Comparison of ENCODE assay signal across 8 mouse cellular contexts in the genomic region with DNA sequence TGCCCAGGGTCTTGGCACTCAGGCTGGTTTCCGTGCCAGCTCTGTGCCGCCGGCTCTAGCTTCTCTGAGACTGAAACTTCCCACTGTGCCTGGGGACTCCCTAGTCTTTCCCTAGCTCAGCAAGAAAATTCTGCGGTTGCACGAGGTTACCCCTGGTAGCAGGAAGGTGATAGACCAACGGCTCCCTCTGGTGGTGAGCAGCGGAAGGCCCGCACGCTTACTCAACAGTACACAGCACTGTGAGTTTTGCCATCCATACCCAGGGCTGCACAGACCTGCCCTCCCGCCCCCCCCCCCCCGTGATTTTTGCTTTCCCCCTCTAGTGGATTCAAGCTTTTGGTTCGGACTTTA. TPM values are rescaled to one million over a fixed set of nuclear protein-coding genes. Genes with fewer than 3 reads are reported as not detected.
DNase-seq lines count a peak whose midpoint lies in the region; ATAC-seq and TF ChIP-seq lines count a peak whose summit lies in the region.

No protein-coding gene starts in this region.

- H3K27ac ChIP-seq in heart, embryonic 14.5 days (replicated peaks in 1 of 2; ENCODE audit: control insufficient read depth in 1 of 2, insufficient read depth in 1 of 2, low read depth in 2 of 2, low read length in 2 of 2): 0 out of 4 replicates have a peak overlapping the region, but pooled peaks of 1 of the 2 experiments have one; percentile 28
- no peak overlapping the region for H3K27ac ChIP-seq in liver, embryonic 13.5 days
- H3K27ac ChIP-seq in stomach, embryonic 14.5 days (ENCODE audit: low read length): no peak overlapping the region

- H3K27me3 ChIP-seq in C2C12 (ENCODE audit: control insufficient read depth, insufficient read depth, insufficient read length): no peaks in the 10 kb centered on the region
- no peaks in the 10 kb centered on the region for H3K27me3 ChIP-seq in heart, embryonic 14.5 days (ENCODE audit: control insufficient read depth, insufficient read depth, low read length)
- no peaks in the 10 kb centered on the region for H3K27me3 ChIP-seq in liver, embryonic 13.5 days
- no peaks in the 10 kb centered on the region for H3K27me3 ChIP-seq in stomach, embryonic 14.5 days (ENCODE audit: control insufficient read depth, insufficient read depth, low read length)

- 2% methylated on average over 12 of the region's 12 CpGs for WGBS in heart, embryonic 14.5 days
- 0% methylated on average over 12 of the region's 12 CpGs for WGBS in liver, embryonic 13.5 days (ENCODE audit: insufficient replicate concordance)
- 1% methylated on average over 12 of the region's 12 CpGs for WGBS in stomach, embryonic 14.5 days

- peak; percentile 95 for DNase-seq in brain, adult 2 months (ENCODE audit: low read depth, low spot score)
- DNase-seq in kidney, postnatal 10 days: peak; percentile 98
- peak; percentile 78 for DNase-seq in liver, embryonic 13.5 days
- peak; percentile 82 to 88 for DNase-seq in natural killer cell, adult 2 months (ENCODE audit: low spot score in 2 of 2)

- peak overlapping the region; percentile 45; the same call in 1 of the 2 replicates for H3K9ac ChIP-seq in heart, embryonic 14.5 days (ENCODE audit: low read length)
- H3K9ac ChIP-seq in liver, embryonic 13.5 days: 0 out of 2 replicates have a peak overlapping the region, but pooled peaks have one; percentile 0
- no peak overlapping the region for H3K9ac ChIP-seq in stomach, embryonic 14.5 days (replicated peaks; ENCODE audit: low read depth, low read length)

- peak; percentile 88 for TF ChIP-seq CTCF in C2C12 (IDR thresholded peaks at IDR 0.05; ENCODE audit: control insufficient read depth, insufficient read depth, insufficient read length)

- H3K4me1 ChIP-seq in heart, embryonic 14.5 days (ENCODE audit: control insufficient read depth in 2 of 2, insufficient read depth in 2 of 2, low read length in 2 of 2): peaks cover 44 to 59% of the 10 kb centered on the region in 2 experiments
- peaks cover 81% of the 10 kb centered on the region for H3K4me1 ChIP-seq in liver, embryonic 13.5 days (replicated peaks)
- H3K4me1 ChIP-seq in stomach, embryonic 14.5 days (ENCODE audit: control insufficient read depth, insufficient read depth, low read length): peaks cover 48% of the 10 kb centered on the region

- peak; percentile 71 for ATAC-seq in erythroid progenitor cell, adult 5-6 weeks (replicated peaks; ENCODE audit: low FRiP score, poor library complexity, severe bottlenecking)
- ATAC-seq in heart, embryonic 14.5 days (ENCODE audit: insufficient number of reproducible peaks, insufficient read depth, low FRiP score, low read depth): peak; percentile 68
- ATAC-seq in liver, embryonic 13.5 days (ENCODE audit: low read depth): peak; percentile 53
- ATAC-seq in stomach, embryonic 14.5 days (ENCODE audit: insufficient number of reproducible peaks, insufficient read depth, low FRiP score, low read depth): peak; percentile 80

- H3K79me3 ChIP-seq in C2C12 (ENCODE audit: low read depth): peaks cover 21% of the 10 kb centered on the region

- H3K36me3 ChIP-seq in C2C12 (ENCODE audit: control insufficient read depth, insufficient read depth): no peaks in the 10 kb centered on the region
- no peaks in the 10 kb centered on the region for H3K36me3 ChIP-seq in heart, embryonic 14.5 days (ENCODE audit: control insufficient read depth, insufficient read depth, low read length)
- no peaks in the 10 kb centered on the region for H3K36me3 ChIP-seq in liver, embryonic 13.5 days
- H3K36me3 ChIP-seq in stomach, embryonic 14.5 days (ENCODE audit: control insufficient read depth, insufficient read depth, low read length): no peaks in the 10 kb centered on the region

- peak overlapping the region; percentile 6 for H3K4me3 ChIP-seq in C2C12 (ENCODE audit: insufficient read depth, poor library complexity, severe bottlenecking)
- H3K4me3 ChIP-seq in heart, embryonic 14.5 days (ENCODE audit: control insufficient read depth in 1 of 2, insufficient read depth in 1 of 2, low read depth in 1 of 2, low read length in 2 of 2): no peak overlapping the region
- no peak overlapping the region for H3K4me3 ChIP-seq in liver, embryonic 13.5 days (replicated peaks)
- H3K4me3 ChIP-seq in stomach, embryonic 14.5 days (ENCODE audit: low read depth, low read length): no peak overlapping the region

- H3K4me2 ChIP-seq in heart, embryonic 14.5 days (ENCODE audit: low read length): peak overlapping the region; percentile 26
- H3K4me2 ChIP-seq in liver, embryonic 13.5 days: 0 out of 2 replicates have a peak overlapping the region, but pooled peaks have one; percentile 6
- H3K4me2 ChIP-seq in stomach, embryonic 14.5 days (replicated peaks; ENCODE audit: low read depth, low read length): no peak overlapping the region

- no peaks in the 10 kb centered on the region for H3K9me3 ChIP-seq in heart, embryonic 14.5 days (ENCODE audit: control insufficient read depth, low read length)
- H3K9me3 ChIP-seq in liver, embryonic 13.5 days (replicated peaks): no peaks in the 10 kb centered on the region
- H3K9me3 ChIP-seq in stomach, embryonic 14.5 days (ENCODE audit: control insufficient read depth, low read depth, low read length): no peaks in the 10 kb centered on the region

- H3ac ChIP-seq in C2C12 (ENCODE audit: control insufficient read depth, insufficient read length, low read depth): peak overlapping the region; percentile 8

- peaks cover 79% of the 10 kb centered on the region for H3K79me2 ChIP-seq in C2C12 (ENCODE audit: control insufficient read depth, insufficient read depth)

TF ChIP-seq in C2C12, 6 proteins besides CTCF, POLR2A, EP300 and RAD21:
- TF ChIP-seq CEBPB (IDR thresholded peaks at IDR 0.05; ENCODE audit: low read depth) (no peak), FOSL1 (IDR thresholded peaks at IDR 0.05; ENCODE audit: insufficient read depth, low read length, poor library complexity, severe bottlenecking) (no peak), MYOG (IDR thresholded peaks at IDR 0.05; ENCODE audit: control insufficient read depth, extremely low read depth, insufficient read length) (no peak), MYOD1 (IDR thresholded peaks at IDR 0.05; ENCODE audit: control insufficient read depth, insufficient read length, low read depth) (no peak), MAX (IDR thresholded peaks at IDR 0.05) (peak; percentile 76), USF1 (IDR thresholded peaks at IDR 0.05; ENCODE audit: low read depth) (no peak)

RNA-seq across cellular contexts. Expression of a gene that starts 20.6 kb away (rescaled TPM):
- 5,791 TPM for polyA plus RNA-seq in C2C12 (2012; fragmentation: generic; extraction: Trizol)
- 1,000 and 1,025 TPM in 2 replicates for total RNA-seq in erythroid progenitor cell, adult 5-6 weeks (2015; ENCODE audit: low replicate concordance)
- total RNA-seq in erythroid progenitor cell, adult 5-6 weeks (2017; ENCODE audit: low replicate concordance): 380 and 735 TPM in 2 replicates
- polyA plus RNA-seq in heart, embryonic 14.5 days (2014; fragmentation: Nextera tagmentation; extraction: Ambion mirVana): 1,183 and 1,268 TPM in 2 replicates
- 1,664 and 1,673 TPM in 2 replicates for polyA plus RNA-seq in liver, embryonic 13.5 days (2015; fragmentation: Nextera tagmentation; extraction: Ambion mirVana)
- 1,866 and 1,880 TPM in 2 replicates for polyA plus RNA-seq in stomach, embryonic 14.5 days (2014; fragmentation: Nextera tagmentation; extraction: Ambion mirVana)

RNA-seq across cellular contexts. Expression of a gene that starts 26.4 kb away (rescaled TPM):
- 46.2 TPM for polyA plus RNA-seq in C2C12 (2012; fragmentation: generic; extraction: Trizol)
- total RNA-seq in erythroid progenitor cell, adult 5-6 weeks (2015; ENCODE audit: low replicate concordance): 9.4 and 17.6 TPM in 2 replicates
- 13.7 and 14.1 TPM in 2 replicates for total RNA-seq in erythroid progenitor cell, adult 5-6 weeks (2017; ENCODE audit: low replicate concordance)
- polyA plus RNA-seq in heart, embryonic 14.5 days (2014; fragmentation: Nextera tagmentation; extraction: Ambion mirVana): 25.2 and 26.3 TPM in 2 replicates
- polyA plus RNA-seq in liver, embryonic 13.5 days (2015; fragmentation: Nextera tagmentation; extraction: Ambion mirVana): 18.7 and 19.3 TPM in 2 replicates
- polyA plus RNA-seq in stomach, embryonic 14.5 days (2014; fragmentation: Nextera tagmentation; extraction: Ambion mirVana): 42.3 TPM in 2 replicates

RNA-seq across cellular contexts. Expression of a gene that starts 32.2 kb away (rescaled TPM):
- polyA plus RNA-seq in C2C12 (2012; fragmentation: generic; extraction: Trizol): 46.8 TPM
- total RNA-seq in erythroid progenitor cell, adult 5-6 weeks (2015; ENCODE audit: low replicate concordance): 18.9 and 24.5 TPM in 2 replicates
- 11.1 and 21.2 TPM in 2 replicates for total RNA-seq in erythroid progenitor cell, adult 5-6 weeks (2017; ENCODE audit: low replicate concordance)
- polyA plus RNA-seq in heart, embryonic 14.5 days (2014; fragmentation: Nextera tagmentation; extraction: Ambion mirVana): 14.4 and 19.1 TPM in 2 replicates
- 11.1 and 14.5 TPM in 2 replicates for polyA plus RNA-seq in liver, embryonic 13.5 days (2015; fragmentation: Nextera tagmentation; extraction: Ambion mirVana)
- polyA plus RNA-seq in stomach, embryonic 14.5 days (2014; fragmentation: Nextera tagmentation; extraction: Ambion mirVana): 15.9 and 17.7 TPM in 2 replicates

RNA-seq across cellular contexts. Expression of a gene that starts 54.1 kb away (rescaled TPM):
- 9.2 TPM for polyA plus RNA-seq in C2C12 (2012; fragmentation: generic; extraction: Trizol)
- 1.8 TPM in 1 of 2 replicates, not detected in the other for total RNA-seq in erythroid progenitor cell, adult 5-6 weeks (2015; ENCODE audit: low replicate concordance)
- 3.3 TPM in 1 of 2 replicates, not detected in the other for total RNA-seq in erythroid progenitor cell, adult 5-6 weeks (2017; ENCODE audit: low replicate concordance)
- 19.2 and 22.5 TPM in 2 replicates for polyA plus RNA-seq in heart, embryonic 14.5 days (2014; fragmentation: Nextera tagmentation; extraction: Ambion mirVana)
- 5.6 and 6.1 TPM in 2 replicates for polyA plus RNA-seq in liver, embryonic 13.5 days (2015; fragmentation: Nextera tagmentation; extraction: Ambion mirVana)
- polyA plus RNA-seq in stomach, embryonic 14.5 days (2014; fragmentation: Nextera tagmentation; extraction: Ambion mirVana): 20.9 and 23.5 TPM in 2 replicates
